Mouse (Mus musculus): Measurements from ENCODE around the gene Rhoc.

Rhoc gene

GRCm38 (mm10) chr3:104785284-104785683 is 2.9 kb upstream of the Rhoc start:
- no peak for DNase-seq (ENCODE audit: low read depth, low spot score)

GRCm38 (mm10) chr3:104788561-104789311 is 561 bp downstream of the Rhoc start:
- DNase-seq (ENCODE audit: low read depth, low spot score): peak; percentile 48

GRCm38 (mm10) chr3:104789312-104789605 is 1.1 kb downstream of the Rhoc start:
- DNase-seq (ENCODE audit: low read depth, low spot score): peak; percentile 33

GRCm38 (mm10) chr3:104789822-104790221 is 1.6 kb downstream of the Rhoc start:
- DNase-seq (ENCODE audit: low read depth, low spot score): no peak

GRCm38 (mm10) chr3:104790401-104790937 is 2.3 kb downstream of the Rhoc start:
- DNase-seq (ENCODE audit: low read depth, low spot score): peak; percentile 58

GRCm38 (mm10) chr3:104791017-104791416 is 2.8 kb downstream of the Rhoc start:
- DNase-seq (ENCODE audit: low read depth, low spot score): no peak

- DNase-seq (ENCODE audit: low read depth, low spot score): no peak
These were observed 3.5 kb downstream of the Rhoc start for GRCm38 (mm10) chr3:104791671-104792070.

- no peak for DNase-seq (ENCODE audit: low read depth, low spot score)
These were observed 4.4 kb downstream of the Rhoc start for GRCm38 (mm10) chr3:104792360-104793270.

- DNase-seq (ENCODE audit: low read depth, low spot score): peak; percentile 98
These were observed 6.0 kb downstream of the Rhoc start for GRCm38 (mm10) chr3:104793871-104794828.

- DNase-seq (ENCODE audit: low read depth, low spot score): no peak
These were observed 6.8 kb downstream of the Rhoc start for GRCm38 (mm10) chr3:104794953-104795470.

- DNase-seq (ENCODE audit: low read depth, low spot score): peak; percentile 55
These were observed 7.6 kb downstream of the Rhoc start for GRCm38 (mm10) chr3:104795661-104796340.

- peak; percentile 55 for DNase-seq (ENCODE audit: low read depth, low spot score)
These were observed 8.4 kb downstream of the Rhoc start for GRCm38 (mm10) chr3:104796430-104797082.

- DNase-seq (ENCODE audit: low read depth, low spot score): no peak
These were observed 12.5 kb downstream of the Rhoc start for GRCm38 (mm10) chr3:104800681-104801080.

- DNase-seq (ENCODE audit: low read depth, low spot score): no peak
These were observed 13.3 kb downstream of the Rhoc start for GRCm38 (mm10) chr3:104801481-104801880.

GRCm38 (mm10) chr3:104804312-104804711 is 16.1 kb downstream of the Rhoc start:
- no peak for DNase-seq (ENCODE audit: low read depth, low spot score)

GRCm38 (mm10) chr3:104805539-104805938 is 17.4 kb downstream of the Rhoc start:
- no peak for DNase-seq (ENCODE audit: low read depth, low spot score)

- DNase-seq (ENCODE audit: low read depth, low spot score): peak; percentile 84
These were observed 23.6 kb downstream of the Rhoc start for GRCm38 (mm10) chr3:104811752-104812151.

- peak; percentile 46 for DNase-seq (ENCODE audit: low read depth, low spot score)
These were observed 24.1 kb downstream of the Rhoc start for GRCm38 (mm10) chr3:104812254-104812653.

- peak; percentile 52 for DNase-seq (ENCODE audit: low read depth, low spot score)
These were observed 25.1 kb downstream of the Rhoc start for GRCm38 (mm10) chr3:104813227-104813626.

- DNase-seq (ENCODE audit: low read depth, low spot score): peak; percentile 62
These were observed 26.6 kb downstream of the Rhoc start for GRCm38 (mm10) chr3:104814746-104815145.

Measured in ES-CJ7 (cell line).